Mouse (Mus musculus): Measurements from ENCODE around the gene Ankrd39.

GRCm38 (mm10) chr1:36580384-36581207 is 33.4 kb upstream of the Ankrd39 start:
- TF ChIP-seq CTCF (IDR thresholded peaks at IDR 0.05; ENCODE audit: borderline replicate concordance, insufficient read depth, low read depth, low read length) (no peak), POLR2A (IDR thresholded peaks at IDR 0.05; ENCODE audit: borderline replicate concordance, insufficient read depth, low read length) (no peak)

Data from cerebellum, adult 2 months (tissue).